Mouse (Mus musculus): Measurements from ENCODE around the gene Hist2h3c1. TPM values are rescaled to one million over a fixed set of nuclear protein-coding genes. Genes with fewer than 3 reads are reported as not detected.

Gene Hist2h3c1
- total RNA-seq, 2 experiments from 2014 or later: 17.8 TPM; not detected in 1

DNA sequence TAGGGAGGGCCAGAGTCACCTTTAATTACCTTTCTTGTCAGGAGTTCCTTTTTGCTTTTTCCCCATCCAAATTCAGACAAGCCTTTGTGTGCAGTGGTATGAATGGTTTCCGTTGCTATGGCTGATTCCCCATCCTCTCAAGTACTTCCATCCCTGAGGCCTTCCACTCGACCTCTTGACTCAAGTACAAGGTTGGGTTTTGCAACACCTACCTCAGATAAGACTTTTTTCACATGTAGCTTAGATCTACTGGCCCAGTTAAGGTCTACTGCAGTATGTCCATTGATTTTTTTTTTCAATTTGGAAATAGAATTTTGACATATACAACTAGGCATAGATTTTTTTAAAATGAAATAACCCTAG lies 14.7 kb upstream of the Hist2h3c1 start:
- no peak for ATAC-seq (ENCODE audit: poor library complexity, severe bottlenecking)

DNA sequence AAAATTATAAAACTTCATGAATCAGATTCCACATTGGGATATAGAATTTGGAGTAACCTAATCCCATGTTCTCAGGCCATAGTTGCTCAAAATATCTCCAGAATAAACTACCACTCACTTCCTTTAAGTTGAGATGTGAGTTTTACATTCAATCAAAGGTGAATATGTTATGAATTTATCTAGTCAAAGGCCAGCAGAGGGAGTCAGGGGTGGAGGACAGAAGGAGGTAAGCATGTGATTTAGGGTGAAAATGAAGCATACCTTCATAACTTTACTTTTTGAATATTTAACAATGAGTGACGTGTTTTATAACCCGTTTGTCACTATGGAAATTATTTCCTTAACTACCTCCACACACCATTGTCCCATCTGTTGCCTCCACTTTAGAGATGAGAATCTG lies 11.6 kb upstream of the Hist2h3c1 start:
- ATAC-seq (ENCODE audit: poor library complexity, severe bottlenecking): no peak

DNA sequence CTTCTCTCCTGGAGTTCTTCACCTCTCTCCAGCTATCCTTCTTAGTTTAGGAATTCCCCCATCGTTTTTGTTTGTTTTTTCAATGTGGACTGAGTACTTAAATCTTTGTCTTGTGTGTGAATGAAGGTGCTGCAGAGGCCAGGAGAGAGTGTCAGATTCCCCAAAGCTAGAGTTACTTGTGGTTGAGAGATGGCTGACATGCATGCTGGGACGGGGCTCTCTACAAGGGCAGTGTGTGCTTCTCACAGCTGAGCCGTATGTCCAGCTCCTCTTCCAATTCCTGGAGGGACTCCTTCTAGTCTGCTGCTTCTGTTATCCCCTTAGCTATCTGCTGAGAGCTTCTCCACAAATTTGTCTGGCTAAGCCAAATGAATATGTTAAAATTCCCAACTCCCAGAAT lies 10.6 kb upstream of the Hist2h3c1 start:
- ATAC-seq (ENCODE audit: poor library complexity, severe bottlenecking): no peak

DNA sequence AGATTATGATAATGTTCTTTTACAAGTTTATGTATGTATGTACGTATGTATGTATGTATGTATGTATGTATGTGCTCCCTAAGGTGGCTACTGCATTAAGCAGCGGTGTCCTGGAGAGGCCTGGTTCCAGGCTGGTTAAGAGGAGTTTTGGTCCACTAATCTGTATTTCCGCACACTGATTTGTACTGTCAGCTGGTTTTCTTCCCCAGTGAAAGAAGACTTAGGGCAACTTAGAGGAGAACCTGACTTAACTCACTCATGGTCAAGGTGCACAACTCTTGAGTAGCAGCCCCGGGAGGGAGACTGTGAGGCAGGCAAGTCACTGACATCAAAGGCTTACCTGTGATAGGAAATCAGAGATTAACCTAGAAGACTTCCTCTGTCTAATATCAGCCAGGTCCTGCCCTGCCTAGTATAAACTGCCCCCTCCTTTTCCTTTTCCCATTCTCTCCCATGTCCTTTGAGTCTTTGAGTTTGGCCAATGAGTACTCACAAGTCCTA lies 9.6 kb upstream of the Hist2h3c1 start:
- no peak for ATAC-seq (ENCODE audit: poor library complexity, severe bottlenecking)

DNA sequence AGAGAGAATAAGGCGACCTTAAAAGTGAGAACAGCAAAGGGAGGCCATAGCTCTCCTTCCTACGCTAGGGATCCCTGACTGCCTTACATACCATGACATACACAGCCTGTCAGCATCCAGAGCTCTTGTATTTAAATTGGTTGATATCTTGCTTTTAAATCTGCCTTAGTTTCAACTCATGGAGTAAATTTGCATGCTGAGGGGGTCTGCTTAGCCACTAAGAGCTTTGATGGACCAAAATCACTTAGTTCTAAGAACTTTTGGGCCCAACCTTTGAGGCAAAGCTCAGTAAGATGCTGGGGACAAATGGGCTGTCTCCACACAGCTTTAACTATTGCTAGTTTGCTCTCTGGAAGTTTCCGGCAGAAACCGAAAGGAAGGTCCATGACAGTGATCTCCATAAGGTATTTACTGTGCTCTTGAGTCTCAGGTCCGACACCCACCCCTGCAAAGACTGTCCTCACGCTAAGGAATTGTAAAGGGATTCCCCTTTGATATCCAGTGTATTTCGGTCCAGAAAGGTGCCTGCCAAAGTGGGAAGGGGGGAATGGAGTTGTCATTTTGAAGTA lies 9.1 kb upstream of the Hist2h3c1 start:
- no peak for ATAC-seq (ENCODE audit: poor library complexity, severe bottlenecking)

DNA sequence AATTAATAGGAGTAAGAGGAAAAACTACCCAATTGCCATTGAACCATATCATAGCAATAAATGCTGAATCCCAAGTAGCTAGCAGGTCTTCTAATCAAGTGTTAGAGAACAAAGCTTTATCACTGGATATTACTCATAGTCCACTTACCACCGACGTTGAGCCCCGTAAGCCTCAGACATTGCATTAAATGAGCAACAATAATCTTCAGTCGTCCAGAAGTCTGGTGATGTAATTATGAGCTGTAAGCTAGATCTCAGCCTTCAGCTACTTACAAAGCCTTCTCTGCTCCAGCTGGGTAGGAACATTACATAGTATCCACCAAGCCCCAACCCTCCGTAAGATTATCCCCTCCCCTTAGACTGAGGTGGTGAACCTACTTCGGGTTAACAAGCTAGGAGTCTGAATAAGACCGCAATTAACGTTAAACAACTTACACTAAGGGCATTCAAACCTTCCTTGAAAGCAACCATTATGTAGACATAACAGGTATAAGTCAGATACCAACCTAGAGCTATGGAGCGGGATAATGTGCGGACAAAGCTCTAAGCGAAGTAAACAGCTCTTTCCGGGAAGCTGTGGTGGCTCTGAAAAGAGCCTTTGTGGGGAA lies 8.5 kb upstream of the Hist2h3c1 start:
- ATAC-seq (ENCODE audit: poor library complexity, severe bottlenecking): no peak

DNA sequence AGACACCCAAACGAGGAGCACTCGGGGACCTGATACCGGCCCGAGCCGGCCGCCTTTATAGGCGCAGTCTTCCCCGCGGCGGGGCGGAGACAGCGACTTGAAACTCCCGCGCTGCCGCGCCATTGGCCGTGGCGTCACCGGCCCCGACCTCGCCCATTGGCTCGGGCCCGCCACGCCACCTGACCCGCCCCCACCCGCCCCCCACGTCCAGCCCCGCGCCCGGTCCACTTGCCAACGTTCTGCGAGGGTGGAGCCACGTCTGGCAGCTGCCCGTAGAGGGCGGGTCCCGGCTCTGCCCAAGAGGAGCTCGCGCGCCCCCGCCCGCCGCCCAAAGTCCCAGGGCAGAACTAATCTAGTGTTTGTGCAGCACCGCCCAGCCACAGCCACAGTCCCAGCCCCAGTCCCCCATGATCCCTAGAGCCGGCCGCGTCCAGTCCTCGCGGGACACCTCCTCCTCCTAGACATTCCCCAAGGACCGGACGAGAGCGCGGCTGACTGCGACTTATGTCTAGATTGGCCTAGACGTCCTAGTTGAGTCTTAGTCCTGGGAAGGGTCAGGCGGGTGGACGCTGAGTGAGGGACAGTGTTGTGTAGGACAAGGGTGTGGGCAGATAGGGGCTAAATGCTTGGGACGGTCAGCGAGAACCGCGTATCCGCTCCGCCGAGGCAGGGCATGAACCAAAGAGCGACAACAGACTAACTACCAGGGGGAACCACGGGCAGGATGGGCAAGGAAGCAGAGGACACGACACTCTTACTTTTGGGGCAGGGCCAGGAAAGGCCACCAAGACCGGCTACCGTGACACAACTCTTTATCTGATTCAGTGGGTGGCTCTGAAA lies 7.3 kb upstream of the Hist2h3c1 start, which contains the start of gene Hist2h3c2:
Gene Hist2h3c2 (minus strand): TSS at position 174 of the 840 bp plus-strand sequence.
- ATAC-seq (ENCODE audit: poor library complexity, severe bottlenecking): peak; percentile 71

DNA sequence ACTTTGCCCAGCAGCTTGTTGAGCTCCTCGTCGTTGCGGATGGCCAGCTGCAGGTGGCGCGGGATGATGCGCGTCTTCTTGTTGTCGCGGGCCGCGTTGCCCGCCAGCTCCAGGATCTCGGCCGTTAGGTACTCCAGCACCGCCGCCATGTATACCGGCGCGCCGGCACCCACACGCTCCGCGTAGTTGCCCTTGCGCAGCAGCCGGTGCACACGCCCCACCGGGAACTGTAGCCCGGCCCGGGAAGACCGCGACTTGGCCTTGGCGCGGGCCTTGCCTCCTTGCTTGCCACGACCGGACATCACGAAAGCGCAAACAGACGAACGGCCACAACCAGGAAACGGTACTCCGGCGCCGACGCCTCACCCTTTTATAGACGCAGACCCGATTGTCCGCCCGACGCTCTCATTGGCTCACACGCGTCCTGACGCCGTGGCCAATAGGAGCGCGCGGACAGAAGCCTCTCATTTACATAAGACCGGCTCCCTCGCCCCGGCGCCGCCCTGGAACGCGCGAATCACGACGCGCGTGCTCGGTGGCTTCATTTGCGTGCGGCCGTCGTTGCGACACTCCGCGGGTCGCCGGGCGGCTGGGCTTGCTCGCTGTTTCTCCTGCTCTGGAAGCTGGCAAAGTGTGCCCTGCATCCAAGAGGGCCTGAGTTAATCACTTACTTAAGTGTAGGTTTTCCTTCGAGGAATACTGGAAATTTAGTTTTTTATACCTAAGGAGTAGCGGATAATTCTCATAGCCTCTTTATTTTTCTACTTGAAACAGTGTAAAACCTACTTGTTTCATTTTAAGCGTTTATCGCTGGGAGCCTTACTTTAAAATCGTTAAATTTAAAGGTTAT lies 6.3 kb upstream of the Hist2h3c1 start, which contains the start of gene Hist2h2aa2:
Gene Hist2h2aa2 (minus strand): TSS at position 328 of the 850 bp plus-strand sequence.
- ATAC-seq (ENCODE audit: poor library complexity, severe bottlenecking): peak; percentile 67

DNA sequence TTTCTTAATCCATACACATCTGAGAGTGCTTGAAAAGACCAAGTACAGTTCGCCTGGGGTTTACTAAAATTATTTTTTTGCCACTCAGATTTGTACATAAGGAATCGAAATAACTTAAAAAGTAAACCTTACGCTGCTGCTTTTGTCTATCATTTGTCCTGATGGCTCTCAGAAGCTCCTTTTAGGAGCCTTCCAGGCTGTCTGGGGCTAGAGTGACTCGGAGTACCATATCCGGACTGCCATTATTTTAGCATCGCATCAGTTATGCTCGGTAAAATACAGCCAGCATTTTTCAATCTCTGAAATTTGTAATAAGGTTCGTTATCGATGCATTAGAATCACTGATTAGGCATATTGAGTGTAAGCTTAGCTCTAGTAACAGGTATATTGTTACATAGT lies 5.7 kb upstream of the Hist2h3c1 start:
- ATAC-seq (ENCODE audit: poor library complexity, severe bottlenecking): no peak

DNA sequence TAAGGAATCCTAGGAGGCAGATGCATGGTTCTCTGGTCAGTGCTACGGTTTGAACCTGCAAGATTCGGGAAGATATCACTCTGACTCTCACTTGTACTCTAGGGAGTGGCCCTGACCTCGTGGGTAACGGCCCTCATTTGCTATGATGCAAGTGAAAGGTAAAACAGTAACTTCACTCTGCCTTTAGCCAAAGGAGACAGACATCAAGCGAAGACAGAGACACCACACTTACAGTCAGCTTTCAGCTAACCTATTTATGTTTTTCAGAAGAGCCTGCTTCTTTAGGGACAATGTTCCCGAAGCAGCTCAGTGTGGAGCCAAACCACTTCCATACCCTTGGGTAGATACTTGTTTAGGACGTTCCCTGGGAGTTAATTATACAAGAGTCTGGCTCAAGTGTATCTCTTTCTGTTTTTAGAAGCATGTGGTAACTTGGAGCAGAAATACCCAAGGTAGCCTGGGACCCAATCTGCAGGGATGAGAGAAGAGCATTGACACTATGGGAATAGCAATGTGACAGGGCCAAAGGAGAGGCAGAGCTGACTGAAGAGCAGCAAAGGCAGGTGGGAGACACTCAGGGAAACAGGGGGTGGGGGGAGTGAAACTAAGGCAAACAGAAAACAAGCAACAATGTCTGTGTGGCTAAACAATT lies 2.4 kb upstream of the Hist2h3c1 start:
- ATAC-seq (ENCODE audit: poor library complexity, severe bottlenecking): no peak

DNA sequence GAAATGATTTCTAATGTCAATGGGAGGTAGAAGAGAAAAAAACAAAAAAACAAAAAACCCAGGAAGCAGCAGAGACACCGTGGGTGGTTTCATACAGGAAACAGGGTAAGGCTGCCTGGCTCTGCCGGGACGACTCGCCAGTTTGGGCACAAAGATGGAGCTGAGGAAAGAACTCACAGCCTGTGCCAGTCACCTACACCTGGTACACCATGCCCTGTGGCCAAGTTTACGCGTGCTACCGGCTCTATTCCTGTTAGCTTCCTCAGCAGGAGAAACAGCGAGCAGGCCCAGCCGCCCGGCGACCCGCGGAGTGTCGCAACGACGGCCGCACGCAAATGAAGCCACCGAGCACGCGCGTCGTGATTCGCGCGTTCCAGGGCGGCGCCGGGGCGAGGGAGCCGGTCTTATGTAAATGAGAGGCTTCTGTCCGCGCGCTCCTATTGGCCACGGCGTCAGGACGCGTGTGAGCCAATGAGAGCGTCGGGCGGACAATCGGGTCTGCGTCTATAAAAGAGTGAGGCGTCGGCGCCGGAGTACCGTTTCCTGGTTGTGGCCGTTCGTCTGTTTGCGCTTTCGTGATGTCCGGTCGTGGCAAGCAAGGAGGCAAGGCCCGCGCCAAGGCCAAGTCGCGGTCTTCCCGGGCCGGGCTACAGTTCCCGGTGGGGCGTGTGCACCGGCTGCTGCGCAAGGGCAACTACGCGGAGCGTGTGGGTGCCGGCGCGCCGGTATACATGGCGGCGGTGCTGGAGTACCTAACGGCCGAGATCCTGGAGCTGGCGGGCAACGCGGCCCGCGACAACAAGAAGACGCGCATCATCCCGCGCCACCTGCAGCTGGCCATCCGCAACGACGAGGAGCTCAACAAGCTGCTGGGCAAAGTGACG lies 1.2 kb upstream of the Hist2h3c1 start, which contains the start of gene Hist2h2aa1:
Gene Hist2h2aa1 (plus strand): TSS at position 495 of the 884 bp plus-strand sequence.
- ATAC-seq (ENCODE audit: poor library complexity, severe bottlenecking): peak; percentile 69

DNA sequence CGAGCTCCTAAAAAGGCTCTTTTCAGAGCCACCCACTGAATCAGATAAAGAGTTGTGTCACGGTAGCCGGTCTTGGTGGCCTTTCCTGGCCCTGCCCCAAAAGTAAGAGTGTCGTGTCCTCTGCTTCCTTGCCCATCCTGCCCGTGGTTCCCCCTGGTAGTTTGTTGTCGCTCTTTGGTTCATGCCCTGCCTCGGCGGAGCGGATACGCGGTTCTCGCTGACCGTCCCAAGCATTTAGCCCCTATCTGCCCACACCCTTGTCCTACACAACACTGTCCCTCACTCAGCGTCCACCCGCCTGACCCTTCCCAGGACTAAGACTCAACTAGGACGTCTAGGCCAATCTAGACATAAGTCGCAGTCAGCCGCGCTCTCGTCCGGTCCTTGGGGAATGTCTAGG lies 467 bp upstream of the Hist2h3c1 start:
- ATAC-seq (ENCODE audit: poor library complexity, severe bottlenecking): peak; percentile 36

DNA sequence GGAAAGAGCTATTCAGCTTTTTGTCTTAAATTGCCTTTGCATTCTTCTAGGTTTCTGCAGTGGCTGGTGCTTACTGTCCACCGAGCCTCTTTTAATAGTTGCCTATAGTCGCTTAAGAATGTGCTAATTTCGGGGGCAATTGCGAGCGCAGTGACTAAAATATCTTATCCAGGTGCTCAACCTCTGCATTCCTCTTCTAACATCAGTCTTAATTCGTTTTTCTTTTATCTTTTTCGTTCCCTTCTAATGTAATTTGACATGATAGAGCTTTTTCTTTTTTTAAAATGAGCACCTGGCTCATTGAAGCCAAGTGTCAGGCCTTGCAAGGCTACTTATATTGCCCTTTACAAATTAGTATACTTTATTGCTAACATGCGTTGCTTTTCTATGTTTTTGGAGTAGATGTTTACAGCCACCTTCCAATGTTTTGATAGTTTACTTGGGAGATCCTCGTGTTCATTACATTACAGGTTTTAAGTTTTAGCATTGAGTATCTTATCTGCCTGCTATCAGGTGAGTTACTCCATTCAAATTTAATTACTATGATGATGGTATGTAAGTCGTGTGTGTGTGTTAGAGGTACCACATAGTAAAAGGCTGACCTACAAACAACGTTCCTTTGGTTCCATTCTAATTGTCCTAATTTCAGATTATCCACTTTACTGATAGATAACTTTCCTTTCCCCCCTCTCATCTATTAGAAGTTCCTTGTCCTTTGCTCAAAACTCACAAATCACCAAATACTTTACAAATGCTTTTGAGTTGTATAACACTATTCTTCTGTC lies 1.1 kb downstream of the Hist2h3c1 start:
- no peak for ATAC-seq (ENCODE audit: poor library complexity, severe bottlenecking)

DNA sequence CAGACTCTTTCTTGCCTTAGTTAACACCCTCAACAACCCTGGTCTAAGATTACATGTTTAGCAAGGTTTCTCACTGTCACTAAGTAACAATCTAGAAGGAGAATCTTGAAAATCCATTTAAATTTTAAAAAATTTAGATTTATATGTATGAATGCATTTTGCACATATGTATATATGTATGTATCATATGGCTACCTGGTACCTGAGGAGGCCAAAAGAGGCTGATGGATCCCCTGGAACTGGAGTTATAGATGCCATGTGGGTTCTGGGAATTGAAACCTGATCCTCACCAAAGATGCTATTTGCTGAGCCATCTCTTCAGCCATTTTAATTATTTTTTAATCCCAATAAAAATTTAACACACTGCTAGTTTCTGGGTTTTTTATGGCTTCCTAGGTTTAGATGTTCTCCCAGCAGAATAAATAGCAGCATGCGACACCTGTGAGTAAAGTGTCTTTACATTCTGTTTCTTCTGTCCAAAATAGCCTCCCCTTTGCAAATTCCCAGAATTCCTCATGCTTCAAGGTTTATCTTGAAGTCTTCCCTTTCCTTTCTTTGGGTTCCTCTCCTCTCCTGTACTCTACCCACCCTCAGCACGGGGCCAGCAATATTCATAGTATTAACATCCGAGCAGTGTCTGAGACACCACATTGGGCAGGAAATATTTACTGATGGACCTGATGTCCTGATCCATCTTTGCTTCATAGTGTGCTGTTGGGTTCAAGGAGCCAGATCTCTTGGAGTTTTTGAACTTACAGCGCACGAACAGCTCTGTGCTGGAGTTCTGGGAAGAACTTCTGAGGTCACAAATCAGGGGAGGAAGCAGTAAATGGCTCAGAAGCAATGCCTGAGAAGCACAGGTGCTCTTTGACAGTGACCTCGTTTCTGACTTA lies 1.9 kb downstream of the Hist2h3c1 start:
- no peak for ATAC-seq (ENCODE audit: poor library complexity, severe bottlenecking)

DNA sequence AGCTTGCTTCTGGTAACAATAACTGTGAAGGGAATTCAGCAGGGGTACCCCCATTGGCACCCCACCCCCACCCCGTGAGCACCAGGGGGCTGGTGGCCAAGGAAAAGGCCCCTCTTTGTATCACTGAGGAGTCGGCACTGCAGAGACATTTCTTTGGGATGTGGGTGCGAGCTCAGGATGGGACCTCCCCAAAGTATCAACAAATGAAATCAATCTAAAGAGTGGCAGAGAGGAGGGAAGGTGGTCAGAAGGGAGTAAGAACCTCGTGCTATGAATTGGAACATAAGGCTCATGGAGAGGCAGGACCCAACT lies 2.5 kb downstream of the Hist2h3c1 start:
- no peak for ATAC-seq (ENCODE audit: poor library complexity, severe bottlenecking)

DNA sequence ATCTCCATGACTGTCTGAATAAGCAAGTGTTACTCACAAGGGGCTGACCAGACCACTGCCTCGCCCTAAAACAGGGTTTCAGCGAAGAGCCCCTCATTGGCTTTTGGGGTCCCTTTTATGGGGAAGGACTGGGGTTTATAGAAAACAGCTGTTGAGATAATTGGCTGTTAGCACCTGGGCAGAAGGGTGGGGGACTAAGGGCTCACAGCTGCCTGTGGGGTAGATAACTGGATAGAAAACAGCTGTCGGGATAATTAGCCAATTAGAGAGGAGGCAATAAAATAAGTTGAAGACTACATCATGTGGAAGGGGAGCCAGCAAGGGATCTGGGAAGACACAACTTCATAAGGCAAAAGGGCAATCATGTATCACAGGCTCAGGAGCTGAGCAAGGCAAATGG lies 4.4 kb downstream of the Hist2h3c1 start:
- ATAC-seq (ENCODE audit: poor library complexity, severe bottlenecking): no peak

DNA sequence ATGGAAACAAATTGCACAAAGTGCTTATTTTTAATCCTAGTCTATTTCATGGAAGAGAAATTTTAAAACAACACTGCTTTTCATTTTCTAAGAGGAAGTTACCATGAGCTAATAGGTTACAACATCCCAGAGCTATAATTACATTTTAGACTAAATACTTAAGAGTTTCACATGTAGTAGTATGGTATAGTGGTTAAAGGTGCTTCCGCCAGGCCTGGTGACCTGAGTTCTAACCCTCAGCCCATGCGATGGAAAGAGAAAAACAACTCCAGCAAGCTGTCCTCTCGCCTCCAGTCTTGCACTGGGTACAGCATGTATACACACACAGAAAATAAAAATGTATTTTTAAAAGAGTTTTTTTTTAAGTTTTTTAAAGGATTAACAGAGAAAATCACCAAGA lies 5.3 kb downstream of the Hist2h3c1 start:
- ATAC-seq (ENCODE audit: poor library complexity, severe bottlenecking): peak; percentile 64
